Mouse (Mus musculus): ENCODE measurements around the gene Gm5244. TPM values are rescaled to one million over a fixed set of nuclear protein-coding genes. Genes with fewer than 3 reads are reported as not detected.

The Gm5244 gene
- total RNA-seq, 2 experiments from 2014 or later = not detected

Other genes with a start within 250 kb of the Gm5244 start
- gene Gm4952, start 246.7 kb upstream of the Gm5244 start, total RNA-seq (2021) = not detected
- gene Glyat, start 213.4 kb upstream of the Gm5244 start, total RNA-seq (2021) = not detected
- not detected for gene Olfr1442, start 176.2 kb upstream of the Gm5244 start, total RNA-seq (2021)
- gene Olfr1443, start 168.6 kb upstream of the Gm5244 start, total RNA-seq (2021) = not detected
- gene Keg1, start 150.9 kb upstream of the Gm5244 start, total RNA-seq (2021) = not detected
- gene Cntf, start 81.0 kb upstream of the Gm5244 start, total RNA-seq (2021) = 1 to 10 TPM in 1 of 2 experiments, under 1 TPM in 1; 0.94 to 1.7 TPM
- 10 to 100 TPM; 75.2 to 77.0 TPM for gene Zfp91, start 50.6 kb upstream of the Gm5244 start, total RNA-seq (2021)
- 1 to 10 TPM in 1 of 2 experiments, under 1 TPM in 1; 0.87 to 2.2 TPM for gene Lpxn, start 50.5 kb upstream of the Gm5244 start, total RNA-seq (2021)
- gene Olfr1444, start 10.6 kb downstream of the Gm5244 start, total RNA-seq (2021) = not detected
- not detected for gene Olfr1445, start 37.2 kb downstream of the Gm5244 start, total RNA-seq (2021)
- gene Olfr1446, start 46.8 kb downstream of the Gm5244 start, total RNA-seq (2021) = not detected
- not detected for gene Olfr1447, start 57.1 kb downstream of the Gm5244 start, total RNA-seq (2021)
- not detected for gene Olfr1448, start 77.7 kb downstream of the Gm5244 start, total RNA-seq (2021)
- not detected for gene Olfr1449, start 84.2 kb downstream of the Gm5244 start, total RNA-seq (2021)
- gene Olfr1450, start 103.6 kb downstream of the Gm5244 start, total RNA-seq (2021) = not detected
- not detected for gene Olfr1451, start 148.3 kb downstream of the Gm5244 start, total RNA-seq (2021)
- not detected for gene Olfr1453, start 181.6 kb downstream of the Gm5244 start, total RNA-seq (2021)
- not detected for gene Olfr1454, start 213.9 kb downstream of the Gm5244 start, total RNA-seq (2021)